Mouse (Mus musculus): ENCODE measurements around the gene Gm15128. TPM values are rescaled to one million over a fixed set of nuclear protein-coding genes. Genes with fewer than 3 reads are reported as not detected.

Gene Gm15128
- polyA plus RNA-seq (2012; ENCODE audit: low replicate concordance): not detected in 2 replicates

GRCm38 (mm10) chrX:147765691-147766090, at the start of gene Gm15128:
Gene Gm15128 (plus strand): TSS chrX:147765991.

Other genes with a start within 250 kb of the Gm15128 start
- not detected in 2 replicates for gene Lrch2, start 211.9 kb upstream of the Gm15128 start, polyA plus RNA-seq (2012; ENCODE audit: low replicate concordance)
- gene Gm15080, start 227.0 kb downstream of the Gm15128 start, polyA plus RNA-seq (2012; ENCODE audit: low replicate concordance): not detected in 2 replicates

Measured in leukemia stem cell, adult 10-12 weeks (primary cell).